Mouse (Mus musculus) right cerebral cortex, postnatal 14 days (tissue): ENCODE measurements around the gene Cdk19.

Experiments used
- DNase-seq: peaks from one replicate; pipeline ENCODE4 v3.0.0; 2022

Cdk19 gene

DNA sequence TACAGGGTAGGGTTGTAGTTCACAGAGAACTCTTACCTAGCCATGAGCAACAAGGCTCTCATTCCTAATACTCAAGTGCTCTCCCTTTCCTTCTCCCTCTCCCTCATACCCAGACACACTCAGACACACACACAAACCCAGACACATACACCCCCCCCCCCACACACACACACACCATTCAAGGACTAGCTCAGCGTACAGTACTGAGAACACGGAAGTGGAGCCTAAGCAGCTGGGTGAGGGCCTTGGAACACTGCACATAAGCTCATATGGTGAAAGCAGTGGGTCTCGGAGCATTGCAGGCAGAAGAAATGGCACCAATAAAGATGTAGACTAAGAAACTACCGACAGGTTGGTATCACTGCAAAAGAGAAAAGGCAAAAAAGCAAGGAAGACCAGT lies 105.2 kb downstream of the Cdk19 start:
- DNase-seq, result no peak

DNA sequence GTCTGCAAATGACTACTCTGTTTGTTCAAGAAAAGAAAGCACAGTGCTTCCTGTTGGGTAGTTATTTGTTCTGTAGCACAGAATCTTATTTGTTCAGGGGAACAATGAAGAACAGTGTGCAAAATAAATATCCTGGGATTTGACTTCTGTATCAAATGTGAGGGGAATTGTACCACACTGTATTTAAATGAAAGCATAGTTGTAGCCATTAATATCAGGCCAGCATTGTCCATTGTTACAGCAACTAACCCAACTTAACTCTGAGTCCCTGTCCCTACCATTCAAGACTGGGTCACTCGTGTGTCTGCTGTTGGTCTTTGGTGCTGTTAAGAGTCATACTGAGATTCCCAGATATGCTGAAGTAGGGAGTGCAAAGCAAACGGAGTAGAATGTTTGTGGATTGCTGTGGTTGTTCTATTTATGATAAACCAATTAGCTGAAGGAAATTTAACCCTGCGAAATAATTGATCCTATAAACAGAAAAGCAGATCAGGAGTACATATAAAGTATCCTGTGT lies 106.8 kb downstream of the Cdk19 start:
- no peak for DNase-seq

DNA sequence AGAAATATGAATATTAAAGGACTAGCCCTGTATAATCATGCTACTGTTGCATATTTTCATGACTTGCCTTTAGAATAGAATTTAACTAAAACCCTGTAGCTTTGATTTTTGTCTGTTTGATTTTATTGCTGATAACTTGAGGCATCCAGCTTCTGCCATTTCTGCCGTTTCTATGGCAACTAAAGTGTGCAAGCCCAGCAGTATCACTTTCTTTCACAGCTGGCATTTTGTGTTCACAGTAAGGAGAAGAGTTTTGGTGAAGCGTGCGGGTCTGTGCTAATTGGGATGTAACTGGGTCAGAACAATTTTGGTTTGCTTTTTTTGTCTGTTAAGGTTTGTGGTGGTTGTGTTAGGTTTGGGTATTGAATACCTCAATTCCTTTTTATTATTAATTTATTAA lies 107.3 kb downstream of the Cdk19 start:
- DNase-seq, result no peak

DNA sequence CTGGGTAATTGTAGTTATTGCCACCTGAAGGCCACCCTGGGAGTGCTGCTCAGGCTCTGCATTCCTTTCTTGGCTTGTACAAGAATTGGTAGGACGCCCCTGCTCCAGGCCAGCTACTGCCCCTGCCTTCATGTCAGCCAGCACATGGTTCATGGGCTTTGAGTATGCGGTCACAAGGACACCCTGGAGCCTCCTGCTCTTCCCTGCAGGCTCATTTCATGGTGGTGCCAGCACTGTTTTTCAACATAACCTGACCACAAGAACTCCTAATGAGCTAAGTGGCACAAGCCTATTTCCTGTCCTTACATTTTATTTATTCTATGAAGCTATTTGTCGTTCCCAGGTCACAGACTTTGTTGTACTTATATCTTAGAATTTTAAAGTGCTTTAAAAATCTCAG lies 107.9 kb downstream of the Cdk19 start:
- DNase-seq, result no peak

DNA sequence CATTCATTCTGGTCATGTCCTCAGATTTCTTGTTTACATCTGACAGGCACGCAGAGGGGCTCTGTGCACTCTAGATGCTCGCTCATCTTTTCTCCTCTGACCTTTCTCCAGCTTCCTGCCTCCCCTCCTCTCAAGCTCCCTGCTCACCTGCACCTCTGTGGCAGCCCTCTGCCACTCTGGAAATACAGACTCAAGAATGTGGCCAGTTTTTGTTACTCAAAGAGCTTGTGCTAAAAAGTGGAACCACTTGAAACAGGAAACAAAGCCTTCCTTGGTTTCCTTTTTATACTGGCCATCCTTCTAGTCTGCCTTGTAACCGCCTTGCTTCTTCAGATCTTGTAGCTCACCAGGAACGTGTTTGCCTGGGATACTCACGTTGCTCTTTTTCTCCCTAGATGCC lies 108.6 kb downstream of the Cdk19 start:
- DNase-seq, result no peak

DNA sequence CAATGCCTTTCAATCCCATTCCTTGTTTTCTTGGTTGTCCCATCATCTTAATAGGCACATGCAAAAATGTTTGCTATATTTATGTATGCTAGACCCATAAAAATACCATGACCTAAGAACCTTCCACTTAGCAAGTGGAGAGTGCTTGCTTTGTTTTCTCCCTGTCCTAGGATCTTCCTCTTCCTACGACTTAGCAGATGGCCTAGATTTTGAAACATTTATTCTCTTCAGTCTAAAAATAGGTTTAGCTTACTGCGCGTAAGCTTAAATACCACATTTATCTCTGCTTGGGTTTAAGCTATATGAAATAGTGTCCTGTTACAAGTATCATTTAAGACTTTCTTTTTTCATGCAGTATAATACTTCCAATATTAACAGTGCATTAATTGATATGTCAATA lies 109.1 kb downstream of the Cdk19 start:
- no peak for DNase-seq

DNA sequence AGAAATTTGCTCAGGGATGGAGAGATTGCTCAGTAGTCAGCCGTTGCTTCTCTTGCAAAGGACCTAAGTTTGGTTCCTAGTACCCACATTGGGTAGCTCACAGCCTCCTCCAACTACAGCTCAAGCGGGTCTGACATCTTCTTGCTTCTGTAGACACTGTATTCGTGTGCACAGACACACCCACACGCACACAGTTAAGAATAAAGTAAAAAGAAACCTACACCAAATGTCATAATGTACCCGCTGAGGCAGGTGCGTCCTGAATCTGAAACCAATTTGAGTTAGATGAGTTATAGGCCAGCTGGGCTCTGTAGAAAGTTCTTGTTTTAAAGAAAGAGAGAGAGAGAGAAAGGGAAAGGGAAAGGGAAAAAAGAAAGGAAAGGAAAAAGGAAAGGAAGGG lies 110.2 kb downstream of the Cdk19 start:
- no peak for DNase-seq

DNA sequence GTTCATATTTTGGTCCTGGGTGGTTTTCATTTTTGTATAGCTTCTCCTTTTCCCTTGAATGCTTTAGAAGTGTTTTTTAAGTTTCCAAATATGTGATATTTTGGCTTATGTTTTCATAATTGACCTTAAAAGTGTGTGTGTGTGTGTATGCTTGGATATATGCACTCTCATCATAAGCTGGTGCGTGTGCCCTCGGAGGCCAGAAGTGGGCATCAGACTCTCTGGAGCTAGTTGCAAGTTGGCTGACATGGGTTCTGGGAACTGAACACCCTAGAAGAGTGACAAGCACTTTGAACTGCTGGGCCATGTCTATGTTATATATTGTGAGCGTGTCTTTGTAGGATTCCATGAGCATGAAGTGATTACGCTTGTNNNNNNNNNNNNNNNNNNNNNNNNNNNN lies 110.8 kb downstream of the Cdk19 start:
- no peak for DNase-seq

DNA sequence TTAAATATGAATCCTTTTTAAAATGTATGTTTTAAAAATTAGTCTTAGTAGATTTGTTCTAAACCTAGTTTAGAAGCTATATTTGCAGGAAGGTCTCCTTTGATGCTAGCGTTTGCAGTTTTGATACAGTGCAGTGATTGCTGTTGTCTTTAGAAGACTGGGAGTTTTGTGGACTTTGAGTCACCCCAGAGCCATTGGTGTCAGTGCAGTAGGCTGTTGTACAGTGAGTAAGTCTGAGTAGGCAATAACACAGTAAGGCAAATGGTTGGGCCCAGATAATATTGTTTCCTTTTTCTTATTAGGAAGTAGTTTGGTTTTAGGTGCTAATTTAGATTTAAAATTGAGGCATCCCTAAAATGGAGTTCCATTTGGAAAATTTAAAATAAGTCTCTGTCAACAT lies 117.8 kb downstream of the Cdk19 start:
- no peak for DNase-seq

DNA sequence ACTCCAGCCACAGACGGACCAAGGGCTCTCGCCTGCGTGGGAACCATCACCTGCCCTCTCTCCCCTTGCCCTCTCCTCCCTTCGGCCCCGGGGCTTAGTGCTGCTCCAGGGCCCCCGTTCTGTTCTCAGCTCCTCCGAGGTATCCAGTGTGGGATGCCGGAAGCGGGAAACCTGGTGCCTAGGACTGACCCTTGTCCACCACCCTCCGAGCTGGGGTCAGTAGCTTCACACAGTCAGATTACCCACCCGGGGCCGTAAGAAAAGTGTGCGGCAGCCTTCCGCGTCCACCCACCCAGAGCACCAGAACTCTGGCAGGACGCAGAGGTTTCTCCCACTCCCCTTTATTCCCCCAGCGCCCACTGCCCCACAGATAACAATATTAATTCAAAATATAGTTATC lies 119.8 kb downstream of the Cdk19 start:
- DNase-seq, result no peak

DNA sequence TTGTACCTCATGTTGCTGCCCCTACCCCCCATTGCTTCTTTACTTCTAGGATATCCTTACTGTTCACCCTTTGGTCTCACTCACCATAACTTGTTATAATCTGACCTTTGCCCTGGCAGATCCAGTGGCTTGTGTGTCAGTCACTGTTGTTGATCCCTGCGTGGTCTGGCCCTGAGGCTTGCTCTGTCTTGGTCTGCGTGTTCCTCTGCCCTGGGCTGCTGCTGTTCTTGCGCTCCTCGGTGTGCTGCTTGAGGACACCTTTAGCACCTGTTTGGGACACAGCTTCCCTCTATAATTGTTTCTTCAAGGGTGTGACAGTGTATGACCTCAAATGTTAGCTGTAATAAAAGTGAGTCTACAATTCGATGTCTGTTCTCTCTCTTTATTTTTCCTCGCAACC lies 122.0 kb downstream of the Cdk19 start:
- no peak for DNase-seq

DNA sequence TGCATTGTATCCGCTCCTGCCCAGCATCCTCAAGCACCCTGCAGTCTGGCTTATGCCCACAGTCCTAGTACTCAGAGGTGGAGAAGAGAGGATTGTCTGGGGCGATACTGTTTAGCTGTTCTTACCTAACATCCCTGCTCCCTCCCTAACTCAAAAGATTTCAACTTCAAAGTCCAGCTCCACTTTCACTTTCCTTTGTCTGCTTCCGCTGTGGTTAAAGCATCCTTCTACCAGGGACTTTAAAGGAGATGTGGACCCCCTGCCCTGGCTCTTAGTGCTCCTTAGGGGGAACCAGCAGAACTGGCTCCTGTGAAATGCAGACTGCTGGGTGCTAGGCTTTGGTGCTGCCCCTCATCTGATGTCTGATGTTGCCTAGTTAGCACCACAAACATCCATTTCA lies 122.9 kb downstream of the Cdk19 start:
- no peak for DNase-seq

DNA sequence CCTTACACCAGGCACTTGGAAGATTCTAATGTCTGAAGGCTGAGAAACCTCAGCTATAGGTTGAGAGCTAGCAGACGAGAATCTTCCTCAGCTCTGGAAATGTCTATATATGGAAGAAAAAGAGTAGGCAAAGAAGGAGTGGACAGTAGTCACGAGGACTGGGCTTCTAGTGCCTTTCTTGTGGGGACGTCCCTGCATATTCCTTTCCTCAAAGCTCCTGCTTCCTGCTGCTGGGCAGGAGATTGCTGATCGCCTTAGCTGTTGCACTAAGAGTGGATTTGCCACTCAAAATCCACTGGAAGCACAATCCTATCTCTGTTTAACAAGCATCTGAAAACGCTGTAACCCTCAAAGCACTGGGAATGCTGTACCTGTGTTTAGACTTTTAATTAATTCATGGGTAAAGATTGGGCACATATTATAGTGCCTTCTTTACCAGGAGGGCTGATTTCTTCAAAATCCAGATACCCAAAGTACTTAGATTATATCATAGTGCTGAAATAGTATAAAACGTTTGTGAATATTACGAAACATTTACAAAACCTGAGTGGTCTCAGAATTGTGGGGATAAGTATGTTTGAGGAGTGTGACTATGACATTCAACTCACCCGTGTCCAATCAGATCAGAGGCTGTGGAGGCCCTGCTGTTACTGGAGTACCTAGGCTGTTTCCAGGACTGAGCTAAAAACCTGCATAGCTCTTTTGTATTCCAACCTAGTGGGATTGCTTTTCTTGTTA lies 128.0 kb downstream of the Cdk19 start:
- DNase-seq, result no peak

DNA sequence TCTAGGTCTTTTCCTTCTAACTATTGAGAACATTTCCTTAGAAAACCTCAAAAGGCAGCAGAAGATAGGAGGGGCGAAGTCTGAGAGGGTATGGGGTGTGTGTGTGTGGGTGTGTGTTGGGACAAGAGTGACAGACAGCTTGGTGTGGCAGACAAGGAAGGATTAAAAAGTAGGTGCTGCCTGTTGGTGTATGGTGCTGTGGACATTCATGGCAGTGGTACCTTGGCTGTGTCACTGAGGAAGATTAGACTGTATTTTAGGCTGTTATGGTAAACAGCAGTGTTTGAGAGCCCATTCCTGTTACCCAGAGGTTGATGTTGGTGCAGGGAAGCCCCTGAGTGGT lies 128.5 kb downstream of the Cdk19 start:
- DNase-seq, result no peak

DNA sequence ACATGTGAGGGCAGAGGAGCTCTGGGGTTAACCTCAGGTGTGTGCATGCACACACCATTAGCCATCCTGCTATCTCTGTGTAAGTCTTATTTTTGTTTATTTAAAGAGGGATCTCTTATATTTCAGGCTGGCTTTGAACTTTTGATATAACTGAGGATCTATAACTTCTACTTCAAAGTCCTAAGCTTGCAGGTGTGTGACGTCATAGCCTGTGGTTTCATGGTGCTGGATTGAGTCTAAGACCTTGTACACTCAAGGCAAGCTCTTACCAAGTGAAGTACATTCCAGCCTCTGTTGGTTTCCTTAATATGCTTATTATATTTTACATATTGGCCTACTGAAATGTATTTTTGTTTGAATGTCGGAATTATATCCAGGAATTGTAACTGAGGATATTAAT lies 129.8 kb downstream of the Cdk19 start:
- no peak for DNase-seq

DNA sequence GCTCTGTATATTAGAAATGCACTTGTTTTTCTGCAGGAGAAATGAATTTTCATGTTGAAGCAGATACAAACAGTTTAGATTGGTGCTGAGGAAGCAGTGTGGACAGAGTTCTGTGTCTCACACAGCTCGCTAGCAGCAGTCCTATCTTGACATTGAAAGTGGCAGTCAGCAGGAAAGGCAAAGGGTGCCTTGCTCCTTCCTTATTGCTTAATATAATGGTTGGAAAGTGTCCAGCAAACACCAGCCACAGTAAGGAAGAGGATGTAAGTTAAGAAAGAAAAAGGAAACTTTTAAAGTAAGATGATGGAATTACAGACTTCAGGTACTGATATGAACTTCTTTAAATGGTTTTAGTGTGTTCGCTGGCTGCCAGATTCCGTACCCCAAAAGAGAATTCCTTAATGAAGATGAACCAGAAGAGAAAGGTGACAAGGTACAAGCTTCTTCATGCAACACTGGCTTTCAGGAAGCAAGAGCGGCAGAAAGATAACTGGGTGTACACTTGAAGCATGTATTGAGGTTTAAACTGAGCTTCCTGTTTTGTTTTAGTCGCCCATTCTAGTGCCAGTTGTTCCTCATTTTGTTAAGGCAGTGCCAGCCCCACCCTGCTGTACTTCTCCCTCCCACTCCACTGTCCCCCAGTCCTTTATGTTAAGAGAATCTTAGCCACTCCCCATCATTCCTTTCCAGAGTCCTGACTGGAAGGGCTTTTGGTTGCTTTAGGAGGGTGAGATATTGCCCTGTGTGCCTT lies 137.3 kb downstream of the Cdk19 start:
- no peak for DNase-seq

DNA sequence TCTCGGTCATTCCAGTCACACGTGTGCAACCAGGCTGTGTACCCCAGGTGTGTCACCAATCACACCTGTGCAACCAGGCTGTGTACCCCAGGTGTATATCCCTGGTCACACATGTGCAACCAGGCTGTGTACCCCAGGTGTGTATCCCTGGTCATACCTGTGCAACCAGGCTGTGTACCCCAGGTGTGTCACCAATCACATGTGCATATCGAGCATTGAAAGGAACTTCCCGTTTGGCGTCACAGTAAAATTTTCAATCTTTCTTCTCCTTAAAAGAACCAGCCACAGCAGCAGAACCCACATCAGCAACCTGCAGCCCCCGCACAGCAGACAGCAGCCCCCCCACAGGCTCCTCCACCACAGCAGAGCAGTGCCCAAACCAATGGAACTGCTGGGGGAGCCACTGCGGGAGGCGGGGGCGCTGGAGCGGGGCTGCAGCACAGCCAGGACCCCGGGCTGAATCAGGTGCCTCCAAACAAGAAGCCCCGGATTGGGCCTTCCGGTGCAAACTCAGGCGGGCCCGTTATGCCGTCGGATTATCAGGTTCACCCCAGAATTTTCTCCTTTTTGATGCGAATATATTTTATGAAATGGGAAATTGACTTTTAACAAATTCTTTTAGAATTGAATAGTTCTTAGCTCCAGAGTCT lies 138.2 kb downstream of the Cdk19 start:
- DNase-seq, result no peak

DNA sequence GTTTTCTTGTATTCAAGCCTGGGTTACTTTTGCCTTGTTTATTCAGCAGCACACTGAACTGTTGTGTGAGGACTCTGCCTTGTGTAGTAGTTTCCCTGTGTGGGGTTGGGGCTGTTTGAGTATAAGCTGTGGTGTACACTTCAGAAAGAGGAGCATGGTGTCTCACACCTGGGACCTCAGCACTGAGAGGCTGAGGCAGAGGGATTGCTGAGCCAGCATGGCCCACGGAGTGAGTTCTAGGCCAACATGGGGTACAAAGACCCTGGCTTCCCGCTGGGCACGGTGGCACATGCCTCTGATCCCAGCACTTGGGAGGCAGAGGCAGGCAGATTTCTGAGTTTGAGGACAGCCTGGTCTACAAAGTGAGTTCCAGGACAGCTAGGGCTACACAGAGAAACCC lies 139.3 kb downstream of the Cdk19 start:
- no peak for DNase-seq

DNA sequence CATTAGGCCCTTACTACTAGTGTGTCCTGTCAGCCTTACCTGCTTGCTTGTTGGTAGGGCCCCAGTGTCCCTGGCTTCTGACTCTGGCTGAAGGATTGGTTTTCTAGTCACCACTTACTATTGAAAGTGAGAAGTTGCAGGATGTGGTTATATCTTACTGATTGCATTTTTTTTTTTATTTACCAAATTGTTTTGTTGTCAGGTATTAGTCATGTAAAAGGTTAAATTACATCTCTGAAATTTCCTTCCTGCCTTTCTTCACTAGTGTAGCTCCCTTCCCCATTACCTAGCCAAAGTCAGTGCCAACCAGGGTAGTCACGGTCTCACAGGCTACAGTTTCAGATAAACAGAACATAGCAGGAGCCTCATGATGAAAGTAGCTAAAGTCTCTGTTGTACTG lies 139.9 kb downstream of the Cdk19 start:
- DNase-seq, result no peak

DNA sequence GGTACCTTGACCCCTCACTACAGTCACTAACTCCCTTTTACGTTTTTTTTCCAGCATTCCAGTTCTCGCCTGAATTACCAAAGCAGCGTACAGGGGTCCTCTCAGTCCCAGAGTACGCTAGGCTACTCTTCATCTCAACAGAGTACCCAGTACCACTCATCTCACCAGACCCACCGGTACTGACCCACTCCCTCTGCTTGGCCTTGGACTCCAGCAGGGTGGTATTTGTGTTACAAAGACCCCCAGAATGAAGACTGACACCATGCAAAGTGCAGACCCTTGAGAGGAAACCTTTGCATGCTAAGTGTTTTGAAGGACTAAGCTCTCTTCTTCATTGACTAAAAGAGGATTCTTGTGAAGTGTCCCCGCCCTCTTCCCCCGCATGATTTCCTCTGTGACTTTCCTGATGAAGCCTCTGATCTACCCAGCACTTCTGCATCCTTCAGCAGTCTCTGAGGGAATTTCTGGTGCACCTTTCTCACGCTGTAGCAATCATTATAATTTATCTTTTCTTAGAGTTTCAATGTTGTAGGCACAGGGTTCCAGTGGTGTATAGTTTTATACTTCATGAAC lies 140.3 kb downstream of the Cdk19 start:
- no peak for DNase-seq

DNA sequence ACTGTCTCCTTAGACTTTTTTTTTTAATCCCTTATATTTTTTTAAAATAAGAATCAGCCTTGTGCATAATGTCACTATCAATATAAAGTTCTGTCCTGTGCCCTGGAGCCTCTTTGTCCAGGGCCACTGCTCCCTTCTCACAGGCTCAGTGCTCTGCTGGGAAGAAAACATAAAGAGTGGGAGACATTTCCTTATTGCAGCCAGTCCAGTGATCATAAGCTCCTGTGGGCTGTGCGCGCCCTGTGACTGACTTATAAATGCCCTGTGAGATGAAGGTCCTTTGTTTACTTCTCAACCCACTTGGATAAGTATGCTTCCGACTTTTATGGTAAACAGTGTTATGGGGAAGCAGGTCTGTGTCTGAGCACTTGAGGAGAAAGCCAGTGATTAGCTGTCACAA lies 142.2 kb downstream of the Cdk19 start:
- DNase-seq, result no peak

DNA sequence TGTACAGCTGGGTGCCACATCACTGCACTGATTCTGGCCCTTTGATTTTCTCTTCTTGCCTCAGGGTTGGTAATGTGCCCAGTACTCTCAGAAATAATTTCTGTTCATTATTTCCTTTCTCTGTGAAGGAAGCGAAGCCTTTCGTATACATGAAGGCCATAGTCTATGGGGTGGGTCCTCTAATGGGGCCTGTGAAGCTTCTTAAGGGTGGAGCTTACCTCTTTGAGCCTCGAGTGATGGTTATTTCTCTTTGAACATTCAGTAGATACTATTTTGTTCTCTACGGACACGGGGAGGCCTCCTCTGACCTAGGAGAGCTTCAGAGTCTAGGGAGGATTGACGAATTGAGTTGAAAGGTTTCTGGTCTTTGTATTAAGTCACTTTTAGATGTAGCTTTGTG lies 142.9 kb downstream of the Cdk19 start:
- DNase-seq, result no peak

DNA sequence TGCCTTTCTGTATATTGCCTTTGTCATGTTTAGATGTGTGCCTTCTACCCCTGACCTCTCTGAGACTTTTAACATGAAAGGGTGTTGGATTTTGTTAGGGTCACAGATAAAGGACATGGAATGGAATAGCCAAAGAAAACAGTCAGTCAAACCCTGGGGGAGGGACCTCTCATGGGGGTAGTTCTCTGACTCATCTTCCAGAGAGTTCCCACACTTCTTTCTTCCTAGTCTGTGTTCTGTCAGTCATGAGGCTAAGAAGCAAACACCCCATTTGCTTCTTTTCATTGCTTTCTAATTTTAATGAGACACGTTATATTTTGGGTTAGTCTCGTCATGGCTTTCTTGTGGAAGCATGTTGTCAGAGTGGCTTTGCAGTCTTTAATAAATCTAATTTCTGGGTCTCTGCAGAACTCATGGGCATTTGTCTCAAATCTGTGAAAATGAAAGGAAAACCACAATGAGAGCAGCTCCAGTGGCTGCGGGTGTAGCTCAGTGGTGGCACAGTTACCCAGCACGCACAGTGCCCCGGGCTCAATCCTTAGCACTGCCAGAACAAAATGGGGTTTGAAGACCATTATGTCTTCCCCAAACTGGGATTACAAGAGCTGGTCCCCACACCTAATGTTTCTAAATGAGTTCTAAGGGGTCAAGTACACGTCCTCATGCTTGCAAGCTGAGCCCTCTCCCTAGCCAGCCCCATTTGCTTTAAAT lies 149.9 kb downstream of the Cdk19 start:
- no peak for DNase-seq
